Mouse (Mus musculus): ENCODE measurements around the gene Rag2. TPM values are rescaled to one million over a fixed set of nuclear protein-coding genes. Genes with fewer than 3 reads are reported as not detected.

Gene Rag2
- not detected for polyA plus RNA-seq (2014; fragmentation: Illumina TruSeq; extraction: RNeasy Lipid Tissue Mini Kit (QIAGEN cat#74804))

GRCm38 (mm10) chr2:101624526-101624925 lies at the start of gene Rag2:
Gene Rag2 (plus strand): TSS chr2:101624718.

GRCm38 (mm10) chr2:101649114-101649671 lies 24.7 kb downstream of the Rag2 start, which contains the start of the genes Rag1 and B230118H07Rik:
Gene Rag1 (minus strand): TSS chr2:101649501.
Gene B230118H07Rik (minus strand): TSS chr2:101649532.

GRCm38 (mm10) chr2:101678236-101679021 lies 53.9 kb downstream of the Rag2 start, which contains the start of gene Traf6:
Gene Traf6 (plus strand): TSS chr2:101678429.

Other genes starting within 250 kb of the Rag2 start
- 0.43 TPM for gene Rag1, start 24.8 kb downstream of the Rag2 start, polyA plus RNA-seq (2014; fragmentation: Illumina TruSeq; extraction: RNeasy Lipid Tissue Mini Kit (QIAGEN cat#74804))
- gene B230118H07Rik, start 24.8 kb downstream of the Rag2 start, polyA plus RNA-seq (2014; fragmentation: Illumina TruSeq; extraction: RNeasy Lipid Tissue Mini Kit (QIAGEN cat#74804)): 173 TPM
- gene Traf6, start 53.7 kb downstream of the Rag2 start, polyA plus RNA-seq (2014; fragmentation: Illumina TruSeq; extraction: RNeasy Lipid Tissue Mini Kit (QIAGEN cat#74804)): 38.7 TPM

Measured in ovary, adult 10 weeks (tissue).